Mouse (Mus musculus) adrenal gland, adult (tissue): ENCODE results near the gene Psrc1.

Experiments
- DNase-seq, 2 experiments: peaks; one replicate each; pipeline ENCODE4 v3.0.0; 2022 to 2023; ENCODE audit warnings: low spot score in 1 of 2; ENCODE audit not compliant: inconsistent age in 2 of 2

Gene Psrc1

DNA sequence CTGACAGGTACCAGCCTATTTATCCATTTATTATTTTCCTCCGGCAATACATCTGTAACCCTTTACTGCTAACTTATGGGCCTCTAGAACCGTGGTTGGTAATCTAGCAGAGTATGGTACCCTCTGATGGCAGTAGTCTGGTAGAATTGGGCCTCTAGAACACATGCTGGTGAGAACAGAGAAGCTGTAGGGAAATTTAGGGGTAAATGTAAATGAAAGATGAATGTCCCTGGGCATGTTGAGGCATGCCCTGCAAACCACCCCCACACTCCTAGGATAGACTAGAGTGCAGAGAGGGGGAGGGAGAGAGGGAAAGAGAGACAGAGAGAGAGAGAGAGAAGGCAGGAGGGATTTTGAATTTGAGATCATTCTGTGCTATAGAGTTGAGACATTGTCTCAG lies 786 bp downstream of the Psrc1 start:
- no peak for DNase-seq

DNA sequence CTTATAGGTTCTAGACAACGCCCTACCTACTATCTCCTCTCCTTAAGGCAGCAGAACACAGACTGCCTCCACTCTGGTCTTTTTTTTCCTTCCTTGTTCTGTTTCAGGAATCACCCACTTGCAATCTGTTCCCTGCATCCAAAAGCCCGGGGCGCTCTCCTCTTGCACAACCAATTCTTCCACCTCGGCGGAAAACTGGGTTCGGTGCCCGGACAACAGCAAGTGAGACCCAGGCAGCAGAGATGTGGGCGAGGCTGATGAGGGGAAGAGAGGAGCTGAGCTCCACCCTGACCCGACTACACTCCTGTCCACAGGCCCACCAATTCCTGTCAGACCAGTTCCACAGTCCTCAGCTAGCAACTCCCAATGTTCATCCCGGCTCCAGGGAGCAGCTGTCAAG lies 2.5 kb downstream of the Psrc1 start:
- DNase-seq = no peak

- peak; percentile 93 to 98 for DNase-seq
These were observed 5.5 kb downstream of the Psrc1 start for GRCm38 (mm10) chr3:108389111-108389545.

- no peak for DNase-seq
These were observed 8.7 kb downstream of the Psrc1 start for GRCm38 (mm10) chr3:108392299-108392698.

DNA sequence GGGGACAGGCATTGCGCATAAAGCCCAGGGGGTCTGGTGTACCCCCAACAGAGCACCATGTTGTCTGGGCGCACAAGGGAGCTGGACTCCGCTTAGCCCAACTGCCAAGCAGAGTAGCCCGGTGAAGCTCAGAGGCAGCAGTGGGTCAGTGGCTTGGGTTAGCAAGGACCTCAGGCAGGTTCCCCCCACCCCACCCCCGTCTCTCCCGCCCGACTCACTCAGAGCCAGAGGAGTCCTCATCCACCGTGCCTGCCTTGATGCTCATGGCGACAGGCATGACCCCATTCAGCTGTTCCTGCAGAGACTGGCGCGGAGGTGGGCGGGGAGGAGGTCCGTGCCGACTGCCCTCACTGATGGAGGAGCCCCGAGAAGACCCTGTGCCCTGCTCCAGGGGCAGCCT lies 9.2 kb downstream of the Psrc1 start:
- DNase-seq = no peak

DNA sequence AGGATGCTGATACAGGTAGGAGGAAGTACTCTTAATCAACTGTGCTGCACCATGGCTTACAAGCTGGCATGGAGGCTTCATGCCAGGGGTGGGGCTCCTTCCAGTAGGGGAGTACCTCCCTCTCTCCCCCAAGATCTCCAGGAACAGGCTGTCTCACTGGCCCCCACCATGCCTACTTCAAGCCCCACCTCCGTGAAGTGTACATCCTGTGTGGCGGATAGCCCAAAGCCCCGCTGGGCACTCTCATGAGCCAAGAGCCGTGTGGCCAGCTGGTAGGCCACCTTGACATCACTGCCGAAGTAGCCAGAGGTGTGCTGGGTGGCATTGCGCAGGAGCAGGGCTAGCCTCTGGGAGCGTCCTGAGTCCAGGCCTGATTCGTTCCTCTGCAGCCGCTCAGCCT lies 14.6 kb downstream of the Psrc1 start:
- DNase-seq = no peak

DNA sequence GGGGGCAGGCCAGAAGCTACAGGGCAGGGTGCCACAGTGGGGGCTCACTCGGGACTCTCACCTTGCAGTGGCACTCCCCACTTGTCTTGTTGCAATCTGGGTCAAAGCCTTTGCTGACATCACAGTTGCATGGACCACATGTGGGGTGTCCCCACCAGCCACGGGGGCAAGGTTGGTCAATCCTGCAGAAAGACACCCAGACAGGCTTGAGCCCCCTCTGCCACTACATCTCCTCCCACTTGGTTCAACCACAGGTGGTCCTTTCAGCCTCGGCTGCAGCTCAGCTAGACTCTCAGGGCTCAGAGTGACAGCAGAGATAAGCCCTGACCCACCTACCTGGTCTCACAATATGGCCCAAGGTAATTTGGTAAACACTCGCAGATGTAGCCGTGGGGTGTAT lies 16.8 kb downstream of the Psrc1 start:
- DNase-seq = no peak

GRCm38 (mm10) chr3:108401692-108402527 lies 18.3 kb downstream of the Psrc1 start:
- DNase-seq = peak; percentile 88 to 94

GRCm38 (mm10) chr3:108402528-108402920 lies 18.9 kb downstream of the Psrc1 start:
- DNase-seq = peak in 1 of 2 experiments; percentile 34

- DNase-seq = no peak
These were observed 22.1 kb downstream of the Psrc1 start for GRCm38 (mm10) chr3:108405536-108406305.

DNA sequence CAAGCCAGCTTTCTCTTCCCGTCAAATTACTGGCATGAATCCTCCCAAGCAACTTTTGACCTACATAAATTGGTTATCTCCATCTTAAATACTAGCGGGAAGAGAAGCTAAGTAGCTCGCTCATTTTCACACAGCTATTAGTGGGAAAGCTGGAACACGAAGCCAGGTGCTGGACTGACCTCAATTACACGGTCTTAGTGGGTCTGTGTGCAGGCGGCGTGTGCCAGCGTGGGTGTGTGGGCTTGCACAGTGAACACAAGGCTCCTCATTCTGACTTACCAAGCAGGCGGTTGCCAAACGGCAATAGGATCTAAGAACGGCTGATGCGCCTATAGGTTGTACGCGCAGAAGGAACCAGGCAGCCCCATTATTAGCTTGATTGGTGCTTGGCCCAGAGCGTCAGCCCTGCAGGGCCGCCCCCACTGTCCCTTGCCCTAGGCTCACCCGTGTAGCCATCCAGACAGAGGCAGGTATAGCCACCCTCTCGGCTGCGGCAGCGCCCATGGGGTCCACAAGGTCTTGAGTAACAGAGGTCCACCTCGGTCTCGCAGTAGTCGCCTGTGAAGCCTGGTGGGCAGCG lies 22.8 kb downstream of the Psrc1 start:
- no peak for DNase-seq

- DNase-seq = no peak
These were observed 24.9 kb downstream of the Psrc1 start for GRCm38 (mm10) chr3:108408517-108409008.

DNA sequence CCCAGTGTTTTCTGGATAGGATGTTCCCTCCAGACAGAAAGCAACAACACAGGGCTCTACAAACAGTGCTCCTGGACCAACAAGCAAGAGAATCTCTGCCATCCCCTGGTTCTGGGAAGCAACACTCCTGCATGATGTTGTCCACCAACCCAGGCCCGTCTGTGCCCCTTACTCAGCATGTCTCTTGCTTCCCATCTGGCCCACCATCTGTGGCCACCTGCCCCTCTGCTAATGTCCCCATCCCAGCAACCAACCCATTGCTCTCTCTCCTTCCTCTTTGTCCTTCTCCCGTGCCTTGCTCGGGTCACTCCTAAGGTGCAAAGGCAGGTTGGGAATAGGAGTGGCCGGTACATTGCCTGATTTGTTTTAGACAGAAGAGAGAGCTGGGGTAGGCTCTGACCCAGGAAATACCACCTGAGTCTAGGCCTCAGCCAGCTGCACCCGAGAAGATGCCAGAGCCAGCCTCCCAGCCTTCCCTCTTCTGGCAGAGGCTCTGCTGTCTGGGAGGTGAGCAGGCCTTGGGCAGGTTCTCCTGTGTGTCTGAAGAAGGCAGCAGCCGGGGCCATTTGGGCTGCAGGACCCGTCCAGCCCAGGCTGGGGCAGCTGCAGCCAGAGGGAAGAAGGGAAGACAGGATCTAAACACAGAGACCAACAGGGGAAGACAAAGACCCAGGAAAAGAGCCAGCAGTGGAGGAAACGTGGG lies 26.2 kb downstream of the Psrc1 start:
- no peak for DNase-seq

DNA sequence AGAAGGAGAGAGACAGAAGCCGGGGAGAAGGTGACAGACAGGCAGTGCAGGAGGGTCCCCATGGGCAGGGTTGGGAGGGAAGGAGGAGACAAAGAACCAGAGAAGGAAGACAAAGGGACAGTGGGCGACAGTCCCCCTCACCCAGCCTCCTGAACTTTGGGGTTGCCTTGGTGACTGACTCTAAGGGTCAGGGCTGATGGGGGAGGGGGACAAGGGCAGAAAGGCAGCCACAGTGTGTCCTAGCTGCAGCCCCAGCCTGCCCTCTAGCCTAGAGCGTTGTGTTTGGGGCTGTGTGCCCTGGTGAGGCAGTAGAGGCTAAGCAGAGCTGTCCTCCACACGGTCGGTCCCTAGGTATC lies 26.7 kb downstream of the Psrc1 start:
- DNase-seq = no peak

- DNase-seq = no peak
These were observed 27.6 kb downstream of the Psrc1 start for GRCm38 (mm10) chr3:108411026-108411753.

GRCm38 (mm10) chr3:108411754-108412121 lies 28.1 kb downstream of the Psrc1 start:
- no peak for DNase-seq

- DNase-seq = no peak
These were observed 30.2 kb downstream of the Psrc1 start for GRCm38 (mm10) chr3:108413634-108414360.

GRCm38 (mm10) chr3:108414857-108415830 lies 31.5 kb downstream of the Psrc1 start, which contains the start of gene Celsr2:
Gene Celsr2, minus strand, starts transcription at chr3:108415552.
- peak; percentile 36 to 61 for DNase-seq

GRCm38 (mm10) chr3:108415831-108416223 lies 32.2 kb downstream of the Psrc1 start:
- DNase-seq = peak; percentile 81 to 89
